Mouse (Mus musculus) ES-Bruce4 (cell line): ENCODE results near the gene Usb1.

Experiments used
- CTCF ChIP-seq: IDR thresholded peaks from one replicate; pipeline ENCODE4 v1.8.1; 2011; ENCODE audit warnings: low read depth, low read length
- POLR2A ChIP-seq: IDR thresholded peaks from one replicate; pipeline ENCODE4 v1.8.1; 2011; ENCODE audit warnings: low read length; ENCODE audit not compliant: insufficient read depth

GRCm38 (mm10) chr8:95348356-95348755 is 16.3 kb downstream of the Usb1 start:
- TF ChIP-seq POLR2A (no peak), CTCF (no peak)
